Mouse (Mus musculus) olfactory bulb, adult 2 months (tissue): ENCODE results near the gene Cox6a2.

Source experiments
- CTCF ChIP-seq: fragments of 200-500 bp; IDR thresholded peaks from 2 replicates; pipeline ENCODE4 v1.5.1; 2012; ENCODE audit warnings: low read depth, mild to moderate bottlenecking, low read length, moderate library complexity; ENCODE audit not compliant: insufficient read depth
- POLR2A ChIP-seq: fragments of 200-500 bp; IDR thresholded peaks from 2 replicates; pipeline ENCODE4 v1.6.1; 2012; ENCODE audit warnings: mild to moderate bottlenecking, low read depth, low read length, moderate library complexity; ENCODE audit not compliant: insufficient read depth

GRCm38 (mm10) chr7:128206152-128206551, at the start of gene Cox6a2:
- TF ChIP-seq POLR2A (no peak), CTCF (no peak)
